Mouse (Mus musculus) midbrain, embryonic 12.5 days (tissue): ENCODE data around the gene Pabpn1l. TPM values are rescaled to one million over a fixed set of nuclear protein-coding genes. Genes with fewer than 3 reads are reported as not detected.

Source experiments
- ATAC-seq: fragments of 200-750 bp; cut with Nextera tagmentation; 2 replicates; pipeline ENCODE4 v1.8.0; 2017; ENCODE audit warnings: low read depth, moderate TSS enrichment, moderate library complexity; ENCODE audit not compliant: low FRiP score
- H3K27ac ChIP-seq: fragments of 300-500 bp; sonication (generic); replicated peaks from 2 replicates; pipeline ENCODE4 v1.5.1; 2016; ENCODE audit warnings: mild to moderate bottlenecking
- H3K27me3 ChIP-seq: fragments of 300-500 bp; sonication (generic); 2 replicates; pipeline ENCODE4 v1.6.1; 2016; ENCODE audit warnings: mild to moderate bottlenecking
- H3K36me3 ChIP-seq: fragments of 300-500 bp; sonication (generic); 2 replicates; pipeline ENCODE4 v1.6.1; 2016
- H3K4me1 ChIP-seq: fragments of 300-500 bp; sonication (generic); 2 replicates; pipeline ENCODE4 v1.6.1; 2016
- H3K4me2 ChIP-seq: fragments of 300-500 bp; sonication (generic); replicated peaks from 2 replicates; pipeline ENCODE4 v1.6.1; 2016; ENCODE audit warnings: mild to moderate bottlenecking, moderate library complexity
- H3K4me3 ChIP-seq: fragments of 300-500 bp; sonication (generic); 2 replicates; pipeline ENCODE4 v1.5.1; 2016; ENCODE audit warnings: mild to moderate bottlenecking
- H3K9ac ChIP-seq: fragments of 300-500 bp; sonication (generic); replicated peaks from 2 replicates; pipeline ENCODE4 v1.6.1; 2016; ENCODE audit warnings: mild to moderate bottlenecking, moderate library complexity
- H3K9me3 ChIP-seq: fragments of 300-500 bp; sonication (generic); 2 replicates; pipeline ENCODE4 v1.6.1; 2016; ENCODE audit warnings: mild to moderate bottlenecking
- WGBS: fragments of 180-500 bp; shearing (Covaris S2); methylation state at CpG from one replicate; pipeline ENCODE4 v1.1.7; 2016; 5-methylcytosine and 5-hydroxymethylcytosine counted together
- microRNA-seq: library from miRNA; unstranded; fragments of <30 nt; microRNA quantifications from one replicate; pipeline ENCODE4, GENCODE M21; 2017
- polyA plus RNA-seq: library from polyadenylated mRNA; unstranded; fragments of >200 nt; fragmentation: Nextera tagmentation; extraction: Ambion mirVana; gene quantifications from 2 replicates; pipeline ENCODE4 v1.2.1, GENCODE M21; 2016

Pabpn1l gene
- polyA plus RNA-seq, 1 experiment from 2014 or later, result not detected

- H3K27me3 ChIP-seq, result no peaks in the 10 kb centered on the region
- no peak overlapping the region for H3K27ac ChIP-seq
- H3K4me3 ChIP-seq, result no peak overlapping the region
- H3K36me3 ChIP-seq, result peaks cover 39% of the 10 kb centered on the region
- H3K9me3 ChIP-seq, result no peaks in the 10 kb centered on the region
- 95% methylated on average over 17 of the region's 17 CpGs for WGBS
- no peak overlapping the region for H3K4me2 ChIP-seq
- ATAC-seq, result no peak
- H3K9ac ChIP-seq, result no peak overlapping the region
- H3K4me1 ChIP-seq, result peaks cover 51% of the 10 kb centered on the region
Observed at GRCm38 (mm10) chr8:122571750-122572267, 50.7 kb downstream of the Pabpn1l start.

GRCm38 (mm10) chr8:122571153-122571552 is 51.4 kb downstream of the Pabpn1l start:
- H3K4me2 ChIP-seq, result no peak overlapping the region
- peaks cover 39% of the 10 kb centered on the region for H3K36me3 ChIP-seq
- 92% methylated on average over 11 of the region's 11 CpGs for WGBS
- H3K4me1 ChIP-seq, result peaks cover 56% of the 10 kb centered on the region
- no peaks in the 10 kb centered on the region for H3K27me3 ChIP-seq
- ATAC-seq, result no peak
- no peak overlapping the region for H3K4me3 ChIP-seq
- no peaks in the 10 kb centered on the region for H3K9me3 ChIP-seq
- no peak overlapping the region for H3K27ac ChIP-seq
- H3K9ac ChIP-seq, result no peak overlapping the region

- Histone ChIP-seq H3K9me3 (no peaks in the 10 kb centered on the region), H3K4me2 (no peak overlapping the region), H3K4me1 (peaks cover 45% of the 10 kb centered on the region), H3K36me3 (peaks cover 39% of the 10 kb centered on the region), H3K27ac (no peak overlapping the region), H3K27me3 (no peaks in the 10 kb centered on the region), H3K9ac (no peak overlapping the region), H3K4me3 (no peak overlapping the region)
- no peak for ATAC-seq
- WGBS, result 95% methylated on average over 16 of the region's 16 CpGs
Observed at GRCm38 (mm10) chr8:122569996-122570395, 52.5 kb downstream of the Pabpn1l start.

Small RNA genes within 50 kb of the gene (microRNA-seq; reads per million reads assigned to microRNA genes)
- not detected for gene Mir6396

Other genes starting within 250 kb of the Pabpn1l start
- 68.3 and 74.0 TPM in 2 replicates for gene Zc3h18, start 246.1 kb downstream of the Pabpn1l start, polyA plus RNA-seq
- not detected in 2 replicates for gene Il17c, start 200.7 kb downstream of the Pabpn1l start, polyA plus RNA-seq
- gene Cyba, start 189.8 kb downstream of the Pabpn1l start, polyA plus RNA-seq, result 58.2 and 63.7 TPM in 2 replicates
- 45.8 and 47.4 TPM in 2 replicates for gene Mvd, start 179.3 kb downstream of the Pabpn1l start, polyA plus RNA-seq
- not detected in 2 replicates for gene Snai3, start 162.0 kb downstream of the Pabpn1l start, polyA plus RNA-seq
- gene Rnf166, start 146.7 kb downstream of the Pabpn1l start, polyA plus RNA-seq, result 36.7 and 37.7 TPM in 2 replicates
- gene Ctu2, start 146.6 kb downstream of the Pabpn1l start, polyA plus RNA-seq, result 65.1 and 66.8 TPM in 2 replicates
- 5.0 and 8.0 TPM in 2 replicates for gene Piezo1, start 71.4 kb downstream of the Pabpn1l start, polyA plus RNA-seq
- 30.0 and 34.7 TPM in 2 replicates for gene Cdt1, start 54.7 kb downstream of the Pabpn1l start, polyA plus RNA-seq
- gene Aprt, start 45.8 kb downstream of the Pabpn1l start, polyA plus RNA-seq, result 157 and 160 TPM in 2 replicates
- 4.9 and 5.7 TPM in 2 replicates for gene Galns, start 11.3 kb downstream of the Pabpn1l start, polyA plus RNA-seq
- 50.4 and 57.5 TPM in 2 replicates for gene Trappc2l, start 11.1 kb downstream of the Pabpn1l start, polyA plus RNA-seq
- 12.9 and 14.5 TPM in 2 replicates for gene Cbfa2t3, start 76.4 kb upstream of the Pabpn1l start, polyA plus RNA-seq
- gene Acsf3, start 152.7 kb upstream of the Pabpn1l start, polyA plus RNA-seq, result 16.9 and 17.3 TPM in 2 replicates
- gene Cdh15, start 225.2 kb upstream of the Pabpn1l start, polyA plus RNA-seq, result 0.43 and 0.76 TPM in 2 replicates